Mouse (Mus musculus): ENCODE data around the gene Clec4f. TPM values are rescaled to one million over a fixed set of nuclear protein-coding genes. Genes with fewer than 3 reads are reported as not detected.

Clec4f gene
- not detected for total RNA-seq (2021)

- intact Hi-C loops (cut with DNase I) = no loop called here
- no peak for DNase-seq (ENCODE audit: low spot score)
These were observed at the start of gene Clec4f for GRCm38 (mm10) chr6:83656087-83656486. Gene Clec4f (minus strand): TSS chr6:83656187.

GRCm38 (mm10) chr6:83704701-83705100 is 48.7 kb upstream of the Clec4f start:
- intact Hi-C loops (cut with DNase I) = no loop called here
- no peak for DNase-seq (ENCODE audit: low spot score)

GRCm38 (mm10) chr6:83704294-83704693 is 48.3 kb upstream of the Clec4f start:
- intact Hi-C loops (cut with DNase I) = no loop called here
- DNase-seq (ENCODE audit: low spot score) = no peak

- intact Hi-C loops (cut with DNase I) = no loop called here
These were observed 47.7 kb upstream of the Clec4f start for GRCm38 (mm10) chr6:83703722-83704078.

GRCm38 (mm10) chr6:83703000-83703721 is 47.2 kb upstream of the Clec4f start:
- DNase-seq (ENCODE audit: low spot score) = no peak
- intact Hi-C loops (cut with DNase I) = no loop called here

More at GRCm38 (mm10) chr6:83703722-83704078, 47.7 kb upstream of the Clec4f start:
- no peak for DNase-seq (ENCODE audit: low spot score)

GRCm38 (mm10) chr6:83702146-83702999 is 46.4 kb upstream of the Clec4f start:
- intact Hi-C loops (cut with DNase I) = no loop called here

GRCm38 (mm10) chr6:83701001-83701400 is 45.0 kb upstream of the Clec4f start:
- DNase-seq (ENCODE audit: low spot score) = no peak
- intact Hi-C loops (cut with DNase I) = no loop called here

More at GRCm38 (mm10) chr6:83702146-83702999, 46.4 kb upstream of the Clec4f start:
- no peak for DNase-seq (ENCODE audit: low spot score)

- intact Hi-C loops (cut with DNase I) = no loop called here
- DNase-seq (ENCODE audit: low spot score) = no peak
These were observed 44.0 kb upstream of the Clec4f start for GRCm38 (mm10) chr6:83699971-83700370.

GRCm38 (mm10) chr6:83697932-83698331 is 41.9 kb upstream of the Clec4f start:
- intact Hi-C loops (cut with DNase I) = no loop called here
- DNase-seq (ENCODE audit: low spot score) = no peak

- DNase-seq (ENCODE audit: low spot score) = no peak
- intact Hi-C loops (cut with DNase I) = no loop called here
These were observed 40.7 kb upstream of the Clec4f start for GRCm38 (mm10) chr6:83696684-83697083.

GRCm38 (mm10) chr6:83695731-83696130 is 39.7 kb upstream of the Clec4f start:
- intact Hi-C loops (cut with DNase I) = no loop called here
- no peak for DNase-seq (ENCODE audit: low spot score)

- no peak for DNase-seq (ENCODE audit: low spot score)
- intact Hi-C loops (cut with DNase I) = loop anchor here (1.0 kb wide), 1 partner anchor 37 kb away; no protein-coding TSS in a partner anchor
These were observed 37.8 kb upstream of the Clec4f start for GRCm38 (mm10) chr6:83693835-83694234.

GRCm38 (mm10) chr6:83692962-83693361 is 37.0 kb upstream of the Clec4f start:
- intact Hi-C loops (cut with DNase I) = no loop called here
- no peak for DNase-seq (ENCODE audit: low spot score)

- intact Hi-C loops (cut with DNase I) = loop anchor here (1.0 kb wide), 1 partner anchor 40 kb away; no protein-coding TSS in a partner anchor
- DNase-seq (ENCODE audit: low spot score) = no peak
These were observed 34.9 kb upstream of the Clec4f start for GRCm38 (mm10) chr6:83690936-83691335.

- intact Hi-C loops (cut with DNase I) = loop anchor here (1.0 kb wide), 1 partner anchor 41 kb away; no protein-coding TSS in a partner anchor
- no peak for DNase-seq (ENCODE audit: low spot score)
These were observed 34.3 kb upstream of the Clec4f start for GRCm38 (mm10) chr6:83690277-83690676.

- intact Hi-C loops (cut with DNase I) = no loop called here
- no peak for DNase-seq (ENCODE audit: low spot score)
These were observed 33.4 kb upstream of the Clec4f start for GRCm38 (mm10) chr6:83689374-83689773.

GRCm38 (mm10) chr6:83677757-83678156 is 21.8 kb upstream of the Clec4f start, which contains the start of gene Cd207:
Gene Cd207 (minus strand): TSS chr6:83677857.
- intact Hi-C loops (cut with DNase I) = loop anchor here (1.0 to 10.0 kb wide), 2 partner anchors 10 to 463 kb away; partner anchors contain the start of gene Slc4a5
- DNase-seq (ENCODE audit: low spot score) = no peak

- intact Hi-C loops (cut with DNase I) = loop anchor here (1.0 to 10.0 kb wide), 3 partner anchors 90 to 459 kb away; partner anchors contain the start of gene Slc4a5
- DNase-seq (ENCODE audit: low spot score) = no peak
These were observed 17.4 kb upstream of the Clec4f start for GRCm38 (mm10) chr6:83673395-83673794.

- intact Hi-C loops (cut with DNase I) = no loop called here
- no peak for DNase-seq (ENCODE audit: low spot score)
These were observed 9.0 kb upstream of the Clec4f start for GRCm38 (mm10) chr6:83665009-83665408.

GRCm38 (mm10) chr6:83660821-83661220 is 4.8 kb upstream of the Clec4f start:
- no peak for DNase-seq (ENCODE audit: low spot score)
- intact Hi-C loops (cut with DNase I) = no loop called here

GRCm38 (mm10) chr6:83646715-83647114 is 9.3 kb downstream of the Clec4f start:
- no peak for DNase-seq (ENCODE audit: low spot score)
- intact Hi-C loops (cut with DNase I) = no loop called here

All from heart, postnatal 25 days (tissue).